Mouse (Mus musculus): ENCODE data around the gene Coro1a.

DNA sequence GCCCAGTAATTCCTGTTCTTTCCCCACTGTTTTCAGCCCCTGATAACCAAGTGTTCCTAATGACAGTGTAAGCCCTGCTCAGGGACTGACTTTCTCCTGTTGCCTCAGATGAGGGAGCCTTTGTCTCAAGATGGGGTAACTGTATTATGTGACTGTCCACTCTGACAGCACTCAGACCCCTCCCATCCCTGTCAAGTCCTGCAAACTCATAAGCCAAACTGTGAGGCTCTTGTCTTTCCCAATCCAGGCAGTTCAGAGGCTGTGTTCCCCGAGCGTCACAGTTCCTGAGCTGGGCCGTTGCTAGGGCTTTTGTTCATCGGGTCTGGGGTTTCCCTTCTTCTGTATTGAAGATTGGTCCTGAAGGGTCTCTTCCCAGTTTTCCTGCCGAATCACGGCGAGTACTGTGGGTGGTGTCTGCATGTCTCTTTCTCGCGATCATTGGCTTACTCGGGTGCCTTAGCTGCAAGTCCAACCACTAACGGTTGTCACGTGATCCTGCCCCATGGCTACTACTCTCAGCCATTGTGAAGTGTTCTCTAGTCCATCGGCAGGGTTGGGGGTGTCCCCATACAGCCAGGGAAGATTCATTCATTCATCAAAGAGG lies 32.6 kb upstream of the Coro1a start:
- TF ChIP-seq CHD2 (IDR thresholded peaks at IDR 0.05; ENCODE audit: low read depth, low read length) (no peak), HCFC1 (IDR thresholded peaks at IDR 0.05; ENCODE audit: borderline replicate concordance, insufficient read depth, low read length) (no peak)
